Mouse (Mus musculus) ES-Bruce4 (cell line): Measurements from ENCODE around the gene C1qc. TPM values are rescaled to one million over a fixed set of nuclear protein-coding genes. Genes with fewer than 3 reads are reported as not detected.

ENCODE experiments used
- H3K27ac ChIP-seq: 2 replicates; pipeline ENCODE4 v1.5.1; 2012; ENCODE audit warnings: low read length, inconsistent platforms; ENCODE audit not compliant: insufficient read depth
- H3K27me3 ChIP-seq: 2 replicates; pipeline ENCODE4 v1.6.1; 2012; ENCODE audit warnings: mild to moderate bottlenecking, low read length, inconsistent platforms; ENCODE audit not compliant: control insufficient read depth, poor library complexity, insufficient read depth, severe bottlenecking
- H3K36me3 ChIP-seq: 2 replicates; pipeline ENCODE4 v1.6.1; 2012; ENCODE audit warnings: inconsistent platforms, mild to moderate bottlenecking, low read length, moderate library complexity; ENCODE audit not compliant: control insufficient read depth, poor library complexity, insufficient read depth, severe bottlenecking
- H3K4me1 ChIP-seq: one replicate; pipeline ENCODE4 v1.8.1; 2011; ENCODE audit warnings: low read length; ENCODE audit not compliant: control insufficient read depth, insufficient read depth
- H3K4me3 ChIP-seq: 2 replicates; pipeline ENCODE4 v1.5.1; 2011; ENCODE audit warnings: low read depth, mild to moderate bottlenecking, low read length
- H3K9ac ChIP-seq: 2 replicates; pipeline ENCODE4 v1.6.1; 2012; ENCODE audit warnings: low read depth, mild to moderate bottlenecking, inconsistent platforms; ENCODE audit not compliant: poor library complexity, severe bottlenecking
- H3K9me3 ChIP-seq: replicated peaks from 2 replicates; pipeline ENCODE4 v1.6.1; 2012; ENCODE audit warnings: mild to moderate bottlenecking, low read length, inconsistent platforms; ENCODE audit not compliant: control insufficient read depth, poor library complexity, insufficient read depth, severe bottlenecking
- CTCF ChIP-seq: IDR thresholded peaks from one replicate; pipeline ENCODE4 v1.8.1; 2011; ENCODE audit warnings: low read depth, low read length
- EP300 ChIP-seq: IDR thresholded peaks from 2 replicates; pipeline ENCODE4 v1.6.1; 2011; ENCODE audit warnings: low read depth, low read length; ENCODE audit not compliant: insufficient read depth
- POLR2A ChIP-seq: IDR thresholded peaks from one replicate; pipeline ENCODE4 v1.8.1; 2011; ENCODE audit warnings: low read length; ENCODE audit not compliant: insufficient read depth
- polyA plus RNA-seq: library from polyadenylated mRNA; stranded (reverse); fragments of >200 nt; gene quantifications from 2 replicates; pipeline ENCODE4 v1.2.4, GENCODE M21; 2011; ENCODE audit warnings: low read depth; ENCODE audit not compliant: missing spikeins, insufficient read depth, insufficient read length

Gene C1qc
- polyA plus RNA-seq, 1 experiment: not detected

GRCm38 (mm10) chr4:136925804-136926203 is 32.9 kb upstream of the C1qc start:
- Histone ChIP-seq H3K9ac (no peak overlapping the region), H3K4me1 (no peaks in the 10 kb centered on the region), H3K27ac (no peak overlapping the region), H3K4me3 (no peak overlapping the region), H3K9me3 (no peaks in the 10 kb centered on the region), H3K36me3 (no peaks in the 10 kb centered on the region), H3K27me3 (no peaks in the 10 kb centered on the region)
- TF ChIP-seq EP300 (no peak), POLR2A (no peak), CTCF (no peak)

GRCm38 (mm10) chr4:136924529-136924928 is 31.7 kb upstream of the C1qc start:
- H3K9ac ChIP-seq: no peak overlapping the region
- TF ChIP-seq CTCF (peak; percentile 3), EP300 (no peak), POLR2A (no peak)
- no peaks in the 10 kb centered on the region for H3K36me3 ChIP-seq
- H3K27ac ChIP-seq: no peak overlapping the region
- H3K9me3 ChIP-seq: no peaks in the 10 kb centered on the region
- H3K27me3 ChIP-seq: no peaks in the 10 kb centered on the region
- no peaks in the 10 kb centered on the region for H3K4me1 ChIP-seq
- no peak overlapping the region for H3K4me3 ChIP-seq

DNA sequence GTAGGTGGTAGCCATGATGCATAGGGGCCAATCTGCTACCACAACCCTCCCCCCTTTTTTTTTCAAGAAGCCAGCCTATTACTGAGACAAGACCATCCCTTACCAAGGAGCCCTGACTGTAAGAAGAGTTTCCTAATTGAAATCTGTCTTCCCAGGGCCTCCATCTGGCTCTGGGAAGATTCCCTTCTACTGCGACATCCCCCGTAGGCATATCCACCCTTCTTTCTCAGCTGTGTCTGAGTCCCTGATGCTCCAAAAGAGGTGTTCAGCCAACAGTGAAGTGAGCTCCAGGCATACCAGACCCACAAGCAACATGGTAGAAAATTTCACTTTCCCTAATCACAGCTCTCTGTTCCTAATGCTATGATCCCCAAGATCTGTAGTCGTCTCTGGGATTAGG is 26.7 kb upstream of the C1qc start:
- no peak overlapping the region for H3K9ac ChIP-seq
- H3K4me3 ChIP-seq: no peak overlapping the region
- H3K27me3 ChIP-seq: no peaks in the 10 kb centered on the region
- no peaks in the 10 kb centered on the region for H3K4me1 ChIP-seq
- H3K9me3 ChIP-seq: no peaks in the 10 kb centered on the region
- H3K36me3 ChIP-seq: no peaks in the 10 kb centered on the region
- TF ChIP-seq POLR2A (no peak), CTCF (no peak), EP300 (no peak)
- H3K27ac ChIP-seq: no peak overlapping the region

GRCm38 (mm10) chr4:136918834-136919233 is 26.0 kb upstream of the C1qc start:
- no peaks in the 10 kb centered on the region for H3K27me3 ChIP-seq
- no peak overlapping the region for H3K4me3 ChIP-seq
- no peaks in the 10 kb centered on the region for H3K9me3 ChIP-seq
- H3K9ac ChIP-seq: no peak overlapping the region
- H3K4me1 ChIP-seq: no peaks in the 10 kb centered on the region
- no peak overlapping the region for H3K27ac ChIP-seq
- TF ChIP-seq EP300 (no peak), POLR2A (no peak), CTCF (no peak)
- no peaks in the 10 kb centered on the region for H3K36me3 ChIP-seq

DNA sequence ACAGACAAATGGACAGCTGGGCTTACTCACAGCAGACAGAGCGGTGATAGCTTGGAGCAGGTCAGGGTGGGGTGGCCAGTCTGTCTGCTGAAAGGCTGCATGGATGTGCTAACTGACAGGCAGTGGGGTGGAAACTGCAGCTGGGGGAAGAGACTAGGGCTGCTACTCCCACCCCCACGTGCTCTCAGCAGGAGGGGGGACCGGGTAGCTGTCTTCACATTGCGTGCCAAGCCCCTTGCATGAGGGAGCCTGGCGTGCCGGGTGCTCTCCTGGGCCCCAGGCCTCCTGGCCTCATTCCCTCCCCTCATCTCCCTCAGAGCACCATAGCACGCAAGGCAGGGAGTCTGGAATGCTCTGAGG is 24.3 kb upstream of the C1qc start:
- Histone ChIP-seq H3K9me3 (no peaks in the 10 kb centered on the region), H3K4me1 (no peaks in the 10 kb centered on the region), H3K27me3 (no peaks in the 10 kb centered on the region), H3K27ac (no peak overlapping the region), H3K9ac (no peak overlapping the region), H3K36me3 (no peaks in the 10 kb centered on the region), H3K4me3 (no peak overlapping the region)
- no peak for TF ChIP-seq EP300
- no peak for TF ChIP-seq CTCF
- TF ChIP-seq POLR2A: no peak

DNA sequence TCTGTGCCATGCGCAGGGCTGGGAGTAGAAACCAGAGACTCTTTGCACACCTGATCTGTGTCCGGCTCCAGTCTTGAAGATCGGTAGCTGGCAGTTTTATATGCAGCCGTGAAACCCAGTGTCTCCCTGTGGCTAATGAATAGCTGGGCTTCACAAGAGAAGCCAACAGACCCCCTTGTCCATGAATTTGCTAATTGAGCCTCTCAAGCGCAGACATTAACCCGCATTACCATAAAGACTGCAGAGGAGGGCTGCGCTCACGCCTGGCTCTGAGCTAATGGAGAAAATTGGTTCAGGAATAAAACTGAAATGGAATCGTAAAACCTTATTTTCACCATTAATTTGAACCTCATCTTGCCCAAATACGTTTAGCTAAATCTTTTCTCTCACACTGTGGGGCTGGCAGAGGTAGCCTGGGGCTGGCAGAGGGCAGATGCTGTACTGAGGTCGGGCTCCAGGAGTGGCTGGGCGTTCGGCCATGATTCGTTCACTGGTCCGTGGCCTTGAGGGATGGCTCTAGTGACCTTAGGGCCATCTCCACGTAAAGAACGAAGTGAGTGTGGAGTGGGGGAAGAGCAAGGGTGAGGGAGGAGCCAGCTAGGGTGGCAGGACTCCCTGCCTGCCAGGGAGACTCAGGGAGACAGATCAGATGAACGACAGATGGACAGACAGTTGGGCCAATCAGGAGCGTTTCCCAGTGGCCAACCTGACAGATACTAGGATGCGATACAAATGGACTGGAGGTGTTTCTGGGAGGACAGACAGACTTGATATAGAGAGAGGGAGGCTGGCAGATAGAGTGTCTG is 23.7 kb upstream of the C1qc start:
- H3K4me3 ChIP-seq: no peak overlapping the region
- no peaks in the 10 kb centered on the region for H3K27me3 ChIP-seq
- no peaks in the 10 kb centered on the region for H3K36me3 ChIP-seq
- H3K9me3 ChIP-seq: no peaks in the 10 kb centered on the region
- H3K4me1 ChIP-seq: peaks cover 3% of the 10 kb centered on the region
- H3K27ac ChIP-seq: no peak overlapping the region
- TF ChIP-seq EP300 (no peak), CTCF (no peak), POLR2A (no peak)
- H3K9ac ChIP-seq: no peak overlapping the region
